Mouse (Mus musculus): ENCODE measurements around the gene Paxbp1.

DNA sequence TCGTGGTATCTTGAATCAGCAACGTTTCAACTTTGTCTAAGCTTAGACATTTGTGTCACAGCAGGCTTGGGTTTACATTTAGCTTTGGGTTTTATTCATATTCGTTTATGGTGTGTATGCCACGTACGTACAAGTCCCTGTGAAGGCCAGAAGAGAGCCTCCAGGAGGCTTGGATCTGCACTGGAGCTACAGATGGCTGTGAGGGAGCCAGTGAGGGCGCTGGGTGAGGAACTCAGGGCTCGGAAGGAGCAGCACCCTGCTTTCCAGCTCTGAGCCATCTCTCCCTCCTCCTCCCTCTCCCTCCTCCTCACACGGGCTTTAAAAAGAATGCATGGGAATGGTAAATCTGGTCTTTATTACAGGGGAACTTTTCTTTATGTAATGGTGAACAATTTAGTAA lies 9.3 kb upstream of the Paxbp1 start:
- TF ChIP-seq POLR2A (IDR thresholded peaks at IDR 0.05; ENCODE audit: extremely low read depth, insufficient read depth, low read length) (no peak), CTCF (IDR thresholded peaks at IDR 0.05; ENCODE audit: extremely low read depth, insufficient read depth, low read length) (no peak)
